Mouse (Mus musculus) layer of hippocampus, adult 8-10 months (tissue): ENCODE data around the gene Cemip. TPM values are rescaled to one million over a fixed set of nuclear protein-coding genes. Genes with fewer than 3 reads are reported as not detected.
"Not testable (repeated sequence)": the region's sequence is repeated elsewhere in the genome, so short reads cannot be mapped to it uniquely, and the experiment has no call there.

ENCODE experiments used
- DNase-seq, 2 experiments: peaks; one replicate each; pipeline ENCODE4 v3.0.0; 2022; ENCODE audit warnings: low spot score in 2 of 2
- total RNA-seq, 4 experiments: library from RNA; stranded (reverse); gene quantifications; 2 replicates each; pipeline ENCODE4 v1.2.4; 2022

Cemip gene
- total RNA-seq, 4 experiments from 2014 or later = 17.3 to 23.1 (median 20.9) TPM

- DNase-seq = no peak
Observed at GRCm38 (mm10) chr7:83896077-83896740, 190.1 kb downstream of the Cemip start.

- no peak for DNase-seq
Observed at GRCm38 (mm10) chr7:83894348-83894747, 192.0 kb downstream of the Cemip start.

- no peak for DNase-seq
Observed at GRCm38 (mm10) chr7:83892333-83892669, 194.0 kb downstream of the Cemip start.

GRCm38 (mm10) chr7:83891433-83892332, 194.6 kb downstream of the Cemip start:
- peak; percentile 97 to 99 for DNase-seq

- not testable (repeated sequence) for DNase-seq
Observed at GRCm38 (mm10) chr7:83889946-83890345, 196.4 kb downstream of the Cemip start.

GRCm38 (mm10) chr7:83889383-83889782, 196.9 kb downstream of the Cemip start:
- DNase-seq = no peak

- DNase-seq = no peak
Observed at GRCm38 (mm10) chr7:83886366-83887129, 199.8 kb downstream of the Cemip start.

GRCm38 (mm10) chr7:83885835-83886234, 200.5 kb downstream of the Cemip start:
- no peak for DNase-seq

- no peak for DNase-seq
Observed at GRCm38 (mm10) chr7:83884921-83885532, 201.3 kb downstream of the Cemip start.

- DNase-seq = peak; percentile 87 to 88
Observed at GRCm38 (mm10) chr7:83884021-83884658, 202.2 kb downstream of the Cemip start, which contains the start of the genes Tlnrd1 and Mesd. Tlnrd1 (minus strand) TSS chr7:83884305. Mesd (plus strand) TSS chr7:83884466.

GRCm38 (mm10) chr7:83883276-83884020, 202.9 kb downstream of the Cemip start:
- DNase-seq = peak in 1 of 2 experiments; percentile 44

Other genes starting within 250 kb of the Cemip start
- gene Tlnrd1, start 202.2 kb downstream of the Cemip start, total RNA-seq = 10 to 100 TPM; 18.6 to 20.7 (median 20.1) TPM
- gene Mesd, start 202.0 kb downstream of the Cemip start, total RNA-seq = 10 to 100 TPM; 65.0 to 75.1 (median 68.2) TPM
- gene Abhd17c, start 65.4 kb upstream of the Cemip start, total RNA-seq = 10 to 100 TPM; 48.1 to 51.8 (median 48.8) TPM